Mouse (Mus musculus) adrenal gland, adult (tissue): Measurements from ENCODE around the gene Tsga10.

Source experiments
- DNase-seq, 2 experiments: peaks; one replicate each; pipeline ENCODE4 v3.0.0; 2022 to 2023; ENCODE audit warnings: low spot score in 1 of 2; ENCODE audit not compliant: inconsistent age in 2 of 2

The Tsga10 gene

DNA sequence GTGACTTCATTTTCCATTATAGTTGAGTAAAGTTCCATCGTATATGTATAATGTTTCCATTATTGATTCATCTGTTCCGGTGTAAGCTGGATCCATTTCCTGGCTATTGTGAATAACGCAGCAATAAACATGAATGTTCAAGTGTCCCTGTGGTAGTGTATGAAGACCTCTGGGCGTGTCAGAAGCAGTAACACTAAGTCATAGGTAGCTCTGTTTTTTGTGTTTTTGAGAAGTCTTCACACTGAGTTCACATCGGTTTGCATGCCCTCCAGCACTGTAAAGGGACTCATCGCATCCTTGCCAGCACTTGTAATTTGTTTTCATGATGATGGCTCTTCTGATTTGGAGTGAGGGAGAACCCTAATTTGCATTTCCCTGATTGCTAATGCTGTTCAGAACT is at the start of gene Tsga10:
Gene Tsga10, minus strand, starts transcription at position 144 of the 400 bp plus-strand sequence.
- DNase-seq = no peak

DNA sequence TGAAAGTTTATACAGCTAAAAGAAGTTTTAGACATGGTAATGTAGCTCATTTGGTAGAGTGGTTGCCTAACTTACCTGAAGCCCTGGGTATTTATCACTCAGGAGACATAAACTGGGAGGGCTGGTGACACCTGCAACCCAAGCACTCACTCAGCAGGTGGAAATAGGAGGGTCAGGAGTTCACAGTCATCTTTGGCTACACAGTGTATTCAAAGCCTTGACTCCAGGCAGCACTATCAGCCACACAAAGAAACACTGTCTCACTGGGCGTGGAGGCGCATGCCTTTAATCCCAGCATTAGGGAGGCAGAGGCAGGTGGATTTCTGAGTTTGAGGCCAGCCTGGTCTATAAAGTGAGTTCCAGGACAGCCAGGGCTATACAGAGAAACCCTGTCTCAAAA is 46.5 kb upstream of the Tsga10 start:
- DNase-seq = no peak

DNA sequence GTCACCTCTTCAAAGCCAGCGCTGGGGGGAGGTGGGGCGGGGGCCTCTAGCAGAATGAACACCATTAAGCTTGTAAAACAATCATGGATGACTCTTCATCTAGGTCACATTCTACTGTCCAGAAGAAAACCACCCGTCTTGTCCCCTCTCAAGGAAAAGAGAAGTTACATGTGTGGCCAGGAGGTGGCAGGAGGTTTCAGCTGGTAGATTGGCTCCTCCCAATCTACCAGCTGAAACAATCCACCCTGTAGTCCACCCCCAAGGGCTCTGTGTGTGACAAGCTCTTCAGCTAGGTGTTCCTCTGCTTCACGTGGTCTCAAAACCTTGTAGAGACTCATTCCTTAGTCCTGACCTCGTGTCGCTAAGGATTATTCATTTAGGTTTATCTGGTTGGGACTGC is 36.9 kb upstream of the Tsga10 start:
- DNase-seq = peak; percentile 35 to 71

- DNase-seq = no peak
These were observed 34.1 kb upstream of the Tsga10 start for GRCm38 (mm10) chr1:37900288-37900687.

- no peak for DNase-seq
These were observed 33.6 kb upstream of the Tsga10 start for GRCm38 (mm10) chr1:37899816-37900215.

DNA sequence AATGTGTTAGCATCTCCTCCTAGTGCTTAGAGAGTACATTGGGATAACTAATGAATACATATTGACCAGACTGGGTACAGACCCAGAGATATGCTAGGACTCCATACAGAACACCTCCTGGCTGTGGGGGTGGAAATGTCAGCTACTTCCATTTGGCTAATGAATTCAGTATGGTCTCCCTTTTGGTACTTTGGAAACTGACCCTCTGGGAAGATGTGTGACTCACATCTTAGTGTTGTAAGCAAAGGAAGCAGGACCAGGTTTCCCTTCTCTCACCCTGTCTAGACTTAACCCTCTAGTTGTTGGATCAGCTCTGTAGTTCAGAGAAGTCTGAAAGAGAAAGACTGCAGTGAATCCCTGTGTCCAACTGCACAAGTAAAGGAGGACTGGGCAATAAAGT is 28.4 kb upstream of the Tsga10 start:
- no peak for DNase-seq

- peak in 1 of 2 experiments; percentile 54 for DNase-seq
These were observed 25.2 kb upstream of the Tsga10 start for GRCm38 (mm10) chr1:37891400-37891799.

DNA sequence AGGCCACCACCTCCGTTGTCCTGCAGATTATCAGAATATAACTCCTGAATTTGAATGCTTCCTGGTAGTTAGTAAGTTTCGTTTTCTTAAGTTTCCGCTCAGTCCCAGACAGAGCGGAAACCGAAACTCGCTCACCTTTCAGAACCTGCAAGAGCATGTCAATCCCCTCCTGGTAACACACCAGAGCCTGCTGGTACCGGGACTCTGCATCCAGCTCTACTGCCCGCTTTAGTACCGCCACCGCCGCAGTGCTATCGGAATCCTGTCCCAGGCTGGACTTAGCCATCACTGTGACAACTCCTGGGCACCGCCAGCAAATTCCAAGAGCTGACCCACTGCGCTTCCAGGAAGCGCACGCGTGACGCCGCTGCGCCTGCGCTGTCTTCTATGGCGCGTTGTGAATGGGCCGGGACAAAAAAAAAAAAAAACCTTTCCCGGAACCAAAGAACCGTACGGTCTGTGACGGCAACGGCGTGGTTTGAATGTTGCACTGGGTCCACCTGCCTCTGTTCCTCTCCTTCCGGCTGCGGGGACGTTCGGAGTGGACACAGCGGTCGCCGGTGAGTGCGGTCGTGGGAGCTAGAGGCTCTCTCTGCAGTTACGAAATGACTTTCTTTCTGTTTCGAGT is 23.9 kb upstream of the Tsga10 start, which contains the start of the genes Mitd1 and Mrpl30:
Gene Mitd1, minus strand, starts transcription at position 387 of the 628 bp plus-strand sequence.
Gene Mrpl30, plus strand, starts transcription at position 453 of the 628 bp plus-strand sequence.
- DNase-seq = peak; percentile 92 to 98

GRCm38 (mm10) chr1:37889206-37889605 is 23.0 kb upstream of the Tsga10 start:
- no peak for DNase-seq

DNA sequence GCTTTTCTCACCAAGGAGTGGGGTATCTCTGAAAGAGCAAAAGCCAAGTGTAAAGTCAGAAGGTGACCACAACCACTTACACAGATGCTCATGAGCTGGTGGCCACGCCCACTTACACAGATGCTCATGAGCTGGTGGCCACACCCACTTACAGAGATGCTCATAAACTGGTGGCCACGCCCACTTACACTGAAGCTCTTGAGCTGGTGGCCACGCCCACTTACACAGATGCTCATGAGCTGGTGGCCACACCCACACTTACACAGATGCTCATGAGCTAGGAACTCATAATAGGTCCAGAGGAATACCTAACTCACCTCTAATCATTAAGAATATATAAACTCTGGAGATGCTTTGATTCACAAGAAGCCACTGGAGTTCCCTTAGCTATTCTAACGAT is 18.2 kb upstream of the Tsga10 start:
- no peak for DNase-seq

DNA sequence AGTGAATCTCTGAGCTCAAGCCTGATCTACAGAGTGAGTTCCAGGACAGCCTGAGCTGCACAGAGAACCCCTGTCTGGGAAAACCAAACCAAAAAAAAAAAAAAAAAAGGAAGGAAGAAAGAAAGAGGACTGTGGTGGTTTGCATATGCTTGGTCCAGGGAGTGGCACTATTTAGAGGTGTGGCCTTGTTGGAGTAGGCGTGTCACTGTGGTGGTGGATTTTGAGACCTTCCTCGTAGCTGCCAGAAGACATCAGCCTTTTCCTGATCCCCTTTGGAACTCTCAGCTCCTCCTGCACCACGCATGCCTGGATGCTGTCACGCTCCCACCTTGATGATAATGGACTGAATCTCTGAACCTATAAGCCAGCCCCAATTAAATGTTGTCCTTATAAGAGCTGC is 17.2 kb upstream of the Tsga10 start:
- no peak for DNase-seq

DNA sequence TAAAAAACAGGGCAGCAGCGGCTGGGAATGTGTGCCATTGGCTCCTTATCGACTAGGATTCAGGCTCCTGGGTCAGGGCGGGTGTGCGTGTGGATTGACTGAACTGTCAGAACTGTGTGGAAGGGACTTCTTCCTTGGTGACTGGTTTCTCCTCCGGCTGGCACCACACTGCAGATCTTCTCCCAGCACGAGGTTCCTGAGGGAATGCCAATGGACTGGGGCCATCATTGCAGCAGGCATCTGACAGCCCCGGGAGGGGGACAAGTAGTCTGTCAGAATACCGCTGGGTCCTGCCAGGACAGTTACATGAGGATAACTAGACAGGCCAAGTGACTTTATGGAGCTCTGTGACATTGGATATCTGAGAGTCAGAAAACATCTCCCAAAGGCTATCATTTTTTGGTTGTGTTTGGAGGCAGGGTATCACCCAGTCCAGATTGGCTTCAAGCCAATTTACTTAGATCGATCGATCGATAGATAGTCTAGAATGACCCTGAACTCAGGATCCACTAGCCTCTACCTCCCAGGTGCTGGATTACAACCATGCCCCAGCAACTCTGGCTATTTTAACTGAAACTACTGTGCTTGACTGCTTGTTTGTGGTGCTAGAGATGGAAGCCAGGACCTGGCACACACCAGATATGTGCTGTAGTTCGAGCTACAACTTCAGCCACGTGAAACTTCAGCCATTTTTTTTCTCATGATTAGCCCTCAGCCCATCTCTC is 11.7 kb upstream of the Tsga10 start:
- peak in 1 of 2 experiments; percentile 57 for DNase-seq

DNA sequence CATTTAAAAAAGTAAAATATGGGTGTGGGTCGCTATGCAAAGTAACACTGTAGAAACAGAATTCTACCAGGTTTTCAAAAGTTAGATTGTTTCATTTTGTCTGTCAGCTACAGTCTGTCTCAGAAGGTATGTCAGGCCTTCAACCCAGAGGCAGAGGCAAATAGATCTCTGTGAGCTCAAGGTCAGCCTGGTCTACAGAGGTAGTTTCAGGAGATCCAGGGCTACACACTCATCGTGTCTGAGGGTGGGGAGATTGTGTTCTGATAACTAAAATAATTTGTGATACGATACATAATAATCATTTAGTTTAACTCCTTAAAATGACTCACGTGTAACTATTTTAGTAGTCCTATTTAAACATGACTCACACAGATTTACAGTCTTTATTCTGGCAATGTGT is 6.9 kb upstream of the Tsga10 start:
- peak in 1 of 2 experiments; percentile 59 for DNase-seq

DNA sequence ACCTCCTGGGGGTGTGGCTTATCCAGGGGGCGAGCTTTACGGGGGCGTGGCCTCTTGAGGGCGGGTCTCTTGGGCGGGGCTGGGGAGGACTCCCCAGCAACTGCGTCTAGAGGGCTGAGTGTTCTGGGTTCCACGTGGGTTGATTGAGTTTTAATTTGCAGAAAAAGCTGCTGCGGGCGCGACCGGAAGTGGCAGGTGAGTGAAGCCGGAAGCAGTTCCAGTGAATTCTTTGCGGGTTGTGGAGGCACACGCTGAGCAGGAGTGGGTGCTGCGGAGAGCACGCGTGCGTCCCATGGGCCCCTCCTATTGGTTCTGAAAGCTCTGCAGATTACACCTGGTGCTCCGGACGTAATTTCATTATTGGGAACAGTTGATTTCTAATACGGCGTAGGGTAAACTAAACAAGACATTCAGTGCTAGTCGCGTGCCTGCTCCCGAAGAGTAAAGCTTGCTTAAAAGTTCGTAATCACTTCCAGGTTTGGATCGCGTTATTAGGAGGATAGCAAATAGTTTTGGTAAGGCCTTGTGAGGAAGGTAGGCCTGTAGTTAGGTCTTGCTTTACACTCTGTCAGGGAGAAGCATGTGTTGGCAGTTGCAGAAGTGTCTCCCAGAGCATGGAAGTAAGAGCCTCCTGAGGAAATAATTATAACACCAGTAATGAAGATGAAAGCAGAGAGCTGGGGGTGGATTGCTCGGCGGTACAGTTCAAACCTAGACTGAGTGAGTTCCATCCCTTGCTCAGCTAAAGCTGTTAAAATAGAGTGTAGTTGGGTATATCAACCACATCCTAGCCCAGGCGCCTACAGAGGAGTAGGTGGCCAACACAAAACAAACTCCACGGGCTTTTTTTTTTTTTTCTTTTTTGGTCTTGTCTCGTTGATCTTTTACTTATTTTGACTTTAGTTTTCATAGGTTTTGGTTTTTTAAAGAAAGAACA is 6.2 kb upstream of the Tsga10 start:
- peak; percentile 87 to 97 for DNase-seq

DNA sequence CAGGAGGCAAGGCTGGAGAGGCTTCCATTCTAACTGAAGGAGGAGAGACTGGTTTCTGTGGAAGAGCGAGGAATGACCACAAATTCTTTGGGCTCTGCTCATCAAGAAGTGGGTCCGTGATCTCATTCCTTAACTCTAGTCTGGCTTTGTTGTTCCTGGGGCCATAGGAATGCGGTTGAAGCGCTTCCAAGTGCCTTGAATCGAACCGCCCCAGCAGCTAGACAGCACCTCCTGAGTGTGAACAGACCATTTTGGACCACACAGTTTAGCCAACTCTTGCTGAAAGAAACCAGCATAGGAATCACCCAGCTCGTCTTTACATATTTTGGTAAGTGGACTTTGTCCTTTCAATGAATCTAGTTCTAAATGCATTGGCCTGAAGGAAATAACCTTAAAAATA is 5.5 kb upstream of the Tsga10 start, which contains the start of gene Lipt1:
Gene Lipt1, plus strand, starts transcription at position 35 of the 400 bp plus-strand sequence.
- DNase-seq = peak in 1 of 2 experiments; percentile 66

DNA sequence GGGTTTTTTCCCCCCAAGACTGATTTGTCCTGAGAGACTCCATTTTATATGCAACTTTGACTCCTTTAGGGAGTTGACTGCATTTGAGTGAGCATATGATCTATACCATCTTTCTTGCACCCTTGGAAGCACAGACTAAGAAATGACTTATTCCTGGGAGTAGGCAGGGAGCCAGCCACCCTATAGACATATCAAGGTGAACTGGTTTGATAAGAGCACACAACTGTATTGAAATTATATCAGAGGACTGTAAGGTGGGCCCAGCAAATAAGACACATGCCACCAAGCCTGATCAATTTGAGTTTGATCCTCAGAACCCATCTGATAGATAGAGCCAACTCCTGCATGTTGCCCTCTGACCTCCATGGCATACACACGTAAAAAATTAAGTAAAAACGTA is 3.1 kb upstream of the Tsga10 start:
- DNase-seq = no peak

GRCm38 (mm10) chr1:37868640-37869039 is 2.4 kb upstream of the Tsga10 start:
- no peak for DNase-seq

- DNase-seq = no peak
These were observed 1.6 kb upstream of the Tsga10 start for GRCm38 (mm10) chr1:37867684-37868322.

- peak; percentile 65 to 87 for DNase-seq
These were observed 827 bp upstream of the Tsga10 start for GRCm38 (mm10) chr1:37867056-37867455.

- DNase-seq = no peak
These were observed 621 bp downstream of the Tsga10 start for GRCm38 (mm10) chr1:37865401-37866215.
